Mouse (Mus musculus): ENCODE results near the gene Gjb5. TPM values are rescaled to one million over a fixed set of nuclear protein-coding genes. Genes with fewer than 3 reads are reported as not detected.

Gjb5 gene
- polyA plus RNA-seq, 1 experiment from 2014 or later, result 1.3 TPM

DNA sequence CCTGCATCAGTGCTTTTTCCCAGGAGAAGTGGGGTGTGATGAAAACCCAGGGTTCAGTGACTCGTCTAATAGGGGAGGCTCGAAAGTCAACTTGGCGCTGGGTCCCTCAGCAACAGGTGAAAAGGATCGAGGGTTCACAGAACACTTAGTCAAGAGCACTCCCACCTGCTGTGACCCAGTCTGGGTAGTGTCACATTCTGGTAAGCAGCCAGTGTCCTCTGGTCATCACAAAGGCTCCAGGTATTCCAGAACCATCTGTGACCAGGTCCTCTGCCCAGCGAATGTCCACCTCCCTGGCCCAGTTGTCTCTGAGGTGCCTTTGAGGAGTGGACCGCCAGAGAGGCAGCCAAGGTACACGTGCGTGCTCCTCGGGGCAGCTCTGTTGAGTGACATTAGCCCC, 46.4 kb downstream of the Gjb5 start:
- Histone ChIP-seq H3K4me2 (replicated peaks; ENCODE audit: low read depth) (no peak overlapping the region), H3K36me3 (ENCODE audit: control insufficient read depth, insufficient read depth) (no peaks in the 10 kb centered on the region), H3K9ac (ENCODE audit: low read depth, low read length) (no peak overlapping the region), H3K4me1 (replicated peaks; ENCODE audit: control insufficient read depth, insufficient read depth, low read length) (0 out of 2 replicates have a peak, but pooled peaks cover 2% of the 10 kb centered on the region), H3K27ac (ENCODE audit: low read depth, low read length) (no peak overlapping the region), H3K9me3 (ENCODE audit: control insufficient read depth) (no peaks in the 10 kb centered on the region), H3K27me3 (replicated peaks; ENCODE audit: control insufficient read depth, insufficient read depth, low read length) (peaks cover 10% of the 10 kb centered on the region; the same call in 1 of the 2 replicates), H3K4me3 (ENCODE audit: low read depth, low read length) (no peak overlapping the region)
- no peak for TF ChIP-seq CTCF (IDR thresholded peaks at IDR 0.05; ENCODE audit: low read depth)
- ATAC-seq, result no peak
- WGBS, result 40% methylated on average over 9 of the region's 9 CpGs

GRCm38 (mm10) chr4:127306915-127307314, 51.1 kb downstream of the Gjb5 start:
- no peaks in the 10 kb centered on the region for H3K27me3 ChIP-seq (replicated peaks; ENCODE audit: control insufficient read depth, insufficient read depth, low read length)
- no peak overlapping the region for H3K27ac ChIP-seq (ENCODE audit: low read depth, low read length)
- no peak overlapping the region for H3K4me2 ChIP-seq (replicated peaks; ENCODE audit: low read depth)
- no peak overlapping the region for H3K9ac ChIP-seq (ENCODE audit: low read depth, low read length)
- H3K4me3 ChIP-seq (ENCODE audit: low read depth, low read length), result no peak overlapping the region
- no peak for TF ChIP-seq CTCF (IDR thresholded peaks at IDR 0.05; ENCODE audit: low read depth)
- 60% methylated on average over 2 of the region's 2 CpGs for WGBS
- H3K36me3 ChIP-seq (ENCODE audit: control insufficient read depth, insufficient read depth), result no peaks in the 10 kb centered on the region
- no peak for ATAC-seq
- no peaks in the 10 kb centered on the region for H3K9me3 ChIP-seq (ENCODE audit: control insufficient read depth)
- no peaks in the 10 kb centered on the region for H3K4me1 ChIP-seq (replicated peaks; ENCODE audit: control insufficient read depth, insufficient read depth, low read length)

Other genes with a start within 250 kb of the Gjb5 start
- gene Tmem35b, start 234.5 kb downstream of the Gjb5 start, polyA plus RNA-seq (2015; fragmentation: Nextera tagmentation; extraction: Ambion mirVana), result 19.5 and 20.9 TPM in 2 replicates
- gene Dlgap3, start 189.0 kb downstream of the Gjb5 start, polyA plus RNA-seq (2015; fragmentation: Nextera tagmentation; extraction: Ambion mirVana), result 0.46 and 0.59 TPM in 2 replicates
- 42.4 and 44.9 TPM in 2 replicates for gene Smim12, start 114.4 kb downstream of the Gjb5 start, polyA plus RNA-seq (2015; fragmentation: Nextera tagmentation; extraction: Ambion mirVana)
- 11.4 and 13.8 TPM in 2 replicates for gene Gja4, start 44.1 kb downstream of the Gjb5 start, polyA plus RNA-seq (2015; fragmentation: Nextera tagmentation; extraction: Ambion mirVana)
- gene Gjb3, start 27.3 kb downstream of the Gjb5 start, polyA plus RNA-seq (2015; fragmentation: Nextera tagmentation; extraction: Ambion mirVana), result 0.68 and 1.3 TPM in 2 replicates
- gene Gjb4, start 4.1 kb downstream of the Gjb5 start, polyA plus RNA-seq (2015; fragmentation: Nextera tagmentation; extraction: Ambion mirVana), result 0.13 and 0.26 TPM in 2 replicates